Mouse (Mus musculus) C2C12 (cell line): ENCODE data around the gene Pop5. TPM values are rescaled to one million over a fixed set of nuclear protein-coding genes. Genes with fewer than 3 reads are reported as not detected.

Experiments used
- H3K27me3 ChIP-seq: one replicate; pipeline ENCODE4 v1.6.1; 2011; ENCODE audit not compliant: control insufficient read depth, insufficient read depth, insufficient read length
- H3K36me3 ChIP-seq: one replicate; pipeline ENCODE4 v1.6.1; 2011; ENCODE audit not compliant: control insufficient read depth, insufficient read depth
- H3K4me3 ChIP-seq: one replicate; pipeline ENCODE4 v1.5.1; 2011; ENCODE audit warnings: mild to moderate bottlenecking, control low read depth; ENCODE audit not compliant: poor library complexity, insufficient read depth, severe bottlenecking
- H3K79me2 ChIP-seq: one replicate; pipeline ENCODE4 v1.6.1; 2011; ENCODE audit not compliant: control insufficient read depth, insufficient read depth
- H3K79me3 ChIP-seq: one replicate; pipeline ENCODE4 v1.6.1; 2011; ENCODE audit warnings: low read depth, control low read depth
- H3ac ChIP-seq: one replicate; pipeline ENCODE3; 2011; ENCODE audit warnings: low read depth; ENCODE audit not compliant: control insufficient read depth, insufficient read length
- CEBPB ChIP-seq: IDR thresholded peaks from one replicate; pipeline ENCODE4 v1.6.1; 2011; ENCODE audit warnings: low read depth, mild to moderate bottlenecking, control low read depth, moderate library complexity
- CTCF ChIP-seq: IDR thresholded peaks from one replicate; pipeline ENCODE4 v1.5.1; 2011; ENCODE audit not compliant: control insufficient read depth, insufficient read depth, insufficient read length
- FOSL1 ChIP-seq: IDR thresholded peaks from one replicate; pipeline ENCODE4 v1.8.0; 2011; ENCODE audit warnings: mild to moderate bottlenecking, low read length; ENCODE audit not compliant: poor library complexity, insufficient read depth, severe bottlenecking
- MAX ChIP-seq: IDR thresholded peaks from one replicate; pipeline ENCODE4 v1.6.1; 2011; ENCODE audit warnings: mild to moderate bottlenecking, control low read depth
- MYOD1 ChIP-seq: IDR thresholded peaks from one replicate; pipeline ENCODE4 v1.6.1; 2011; ENCODE audit warnings: low read depth; ENCODE audit not compliant: control insufficient read depth, insufficient read length
- MYOG ChIP-seq: IDR thresholded peaks from one replicate; pipeline ENCODE4 v1.6.1; 2011; ENCODE audit not compliant: control insufficient read depth, insufficient read length; ENCODE audit errors: extremely low read depth
- USF1 ChIP-seq: IDR thresholded peaks from one replicate; pipeline ENCODE4 v1.6.1; 2011; ENCODE audit warnings: low read depth, mild to moderate bottlenecking, control low read depth, moderate library complexity
- polyA plus RNA-seq: library from polyadenylated mRNA; unstranded; fragments of >200 nt; fragmentation: generic; extraction: Trizol; gene quantifications from one replicate; pipeline ENCODE4 v1.2.1, GENCODE M21; 2012; ENCODE audit warnings: missing spikeins

Gene Pop5
- polyA plus RNA-seq, 1 experiment = 141 TPM

- Histone ChIP-seq H3K79me3 (no peaks in the 10 kb centered on the region), H3K27me3 (peaks cover 3% of the 10 kb centered on the region), H3K79me2 (no peaks in the 10 kb centered on the region), H3K36me3 (no peaks in the 10 kb centered on the region), H3K4me3 (no peak overlapping the region), H3ac (no peak overlapping the region)
- TF ChIP-seq USF1 (no peak), CTCF (peak; percentile 18), MYOG (no peak)
These were observed 25.3 kb upstream of the Pop5 start for GRCm38 (mm10) chr5:115210380-115210779.

- H3K4me3 ChIP-seq = no peak overlapping the region
- no peak for TF ChIP-seq CTCF
- no peak for TF ChIP-seq MYOG
- no peak for TF ChIP-seq USF1
- no peak for TF ChIP-seq FOSL1
- no peak for TF ChIP-seq CEBPB
- no peak for TF ChIP-seq MYOD1
- no peak for TF ChIP-seq MAX
- no peaks in the 10 kb centered on the region for H3K27me3 ChIP-seq
- H3K79me3 ChIP-seq = no peaks in the 10 kb centered on the region
- no peaks in the 10 kb centered on the region for H3K36me3 ChIP-seq
- no peaks in the 10 kb centered on the region for H3K79me2 ChIP-seq
- no peak overlapping the region for H3ac ChIP-seq
These were observed 23.2 kb upstream of the Pop5 start for GRCm38 (mm10) chr5:115212451-115212850.

- no peaks in the 10 kb centered on the region for H3K79me2 ChIP-seq
- no peak overlapping the region for H3ac ChIP-seq
- H3K79me3 ChIP-seq = no peaks in the 10 kb centered on the region
- H3K27me3 ChIP-seq = no peaks in the 10 kb centered on the region
- TF ChIP-seq CEBPB = no peak
- TF ChIP-seq USF1 = no peak
- no peak for TF ChIP-seq MYOD1
- H3K36me3 ChIP-seq = no peaks in the 10 kb centered on the region
- no peak overlapping the region for H3K4me3 ChIP-seq
These were observed 22.8 kb upstream of the Pop5 start for GRCm38 (mm10) chr5:115212861-115213260.

- Histone ChIP-seq H3K36me3 (no peaks in the 10 kb centered on the region), H3K79me2 (no peaks in the 10 kb centered on the region), H3K27me3 (no peaks in the 10 kb centered on the region), H3K4me3 (no peak overlapping the region), H3K79me3 (no peaks in the 10 kb centered on the region), H3ac (no peak overlapping the region)
- no peak for TF ChIP-seq MYOG
- no peak for TF ChIP-seq CEBPB
- TF ChIP-seq MAX = no peak
- no peak for TF ChIP-seq FOSL1
- TF ChIP-seq MYOD1 = no peak
- no peak for TF ChIP-seq CTCF
- no peak for TF ChIP-seq USF1
These were observed 20.8 kb upstream of the Pop5 start for GRCm38 (mm10) chr5:115214864-115215263.

GRCm38 (mm10) chr5:115215273-115216185 is 20.1 kb upstream of the Pop5 start:
- no peaks in the 10 kb centered on the region for H3K79me3 ChIP-seq
- H3K4me3 ChIP-seq = no peak overlapping the region
- H3K36me3 ChIP-seq = no peaks in the 10 kb centered on the region
- H3K79me2 ChIP-seq = no peaks in the 10 kb centered on the region
- H3K27me3 ChIP-seq = no peaks in the 10 kb centered on the region
- H3ac ChIP-seq = no peak overlapping the region
- no peak for TF ChIP-seq CEBPB
- TF ChIP-seq CTCF = no peak
- no peak for TF ChIP-seq MYOG
- no peak for TF ChIP-seq FOSL1
- no peak for TF ChIP-seq MYOD1
- no peak for TF ChIP-seq MAX
- TF ChIP-seq USF1 = no peak

- Histone ChIP-seq H3K79me2 (no peaks in the 10 kb centered on the region), H3ac (no peak overlapping the region), H3K36me3 (no peaks in the 10 kb centered on the region), H3K79me3 (no peaks in the 10 kb centered on the region), H3K27me3 (no peaks in the 10 kb centered on the region), H3K4me3 (no peak overlapping the region)
- TF ChIP-seq FOSL1 (no peak), CEBPB (no peak), MYOG (no peak), CTCF (no peak), MAX (no peak), USF1 (no peak), MYOD1 (no peak)
These were observed 17.6 kb upstream of the Pop5 start for GRCm38 (mm10) chr5:115217998-115218397.
